Mouse (Mus musculus): ENCODE measurements around the gene C1qtnf1. TPM values are rescaled to one million over a fixed set of nuclear protein-coding genes. Genes with fewer than 3 reads are reported as not detected.
A peak's percentile ranks its signal among the peaks of the same experiment; 100 is the strongest.

Gene C1qtnf1
- polyA plus RNA-seq, 1 experiment = 3.4 TPM

DNA sequence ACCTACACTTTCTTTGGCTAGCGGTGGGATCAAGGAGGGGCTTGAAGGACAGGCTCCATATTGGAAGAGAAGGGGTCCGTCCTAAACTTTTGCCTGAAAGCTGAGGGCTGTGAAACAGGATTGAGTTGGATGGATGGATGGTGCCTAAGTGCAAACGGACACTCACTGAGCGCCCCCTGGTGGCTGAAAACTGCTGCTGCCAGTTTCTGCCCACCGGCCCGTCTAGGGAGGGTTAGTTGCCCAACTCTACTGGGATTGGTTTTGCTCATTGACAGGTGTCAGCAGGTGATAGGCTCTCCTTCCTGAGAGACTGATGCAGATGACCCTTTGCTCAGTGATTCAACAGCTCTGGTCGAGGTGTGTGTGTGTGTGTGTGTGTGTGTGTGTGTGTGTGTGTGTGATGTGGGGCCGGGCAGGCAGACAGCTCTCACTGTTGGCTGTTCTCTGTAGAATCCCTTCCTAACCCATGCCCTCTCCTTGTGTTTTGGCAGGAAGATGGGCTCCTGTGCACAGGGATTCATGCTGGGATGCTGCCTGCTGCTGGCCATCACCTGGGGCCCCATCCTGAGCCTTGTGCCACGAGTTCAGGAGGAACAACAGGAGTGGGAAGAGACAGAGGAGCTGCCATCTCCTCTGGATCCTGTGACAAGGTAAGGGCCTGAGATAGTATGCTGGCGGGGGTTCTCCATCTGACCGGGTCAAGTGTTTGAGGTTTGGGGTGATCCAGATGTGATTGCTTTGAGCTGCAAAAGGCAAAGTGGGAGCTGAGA, 15.4 kb downstream of the C1qtnf1 start:
- no peak overlapping the region for H3K27ac ChIP-seq (ENCODE audit: insufficient read depth, low read length)
- peaks cover 1% of the 10 kb centered on the region; the same call in 1 of the 2 replicates for H3K4me1 ChIP-seq (ENCODE audit: control insufficient read depth, insufficient read depth, low read length)
- TF ChIP-seq CTCF (IDR thresholded peaks at IDR 0.05; ENCODE audit: extremely low read depth, insufficient read depth, low read length) (peak; percentile 77), POLR2A (IDR thresholded peaks at IDR 0.05; ENCODE audit: extremely low read depth, insufficient read depth, low read length) (no peak)
- H3K4me3 ChIP-seq (ENCODE audit: insufficient read depth, low read length) = no peak overlapping the region

- H3K4me3 ChIP-seq (ENCODE audit: insufficient read depth, low read length) = no peak overlapping the region
- no peak overlapping the region for H3K27ac ChIP-seq (ENCODE audit: insufficient read depth, low read length)
- no peaks in the 10 kb centered on the region for H3K4me1 ChIP-seq (ENCODE audit: control insufficient read depth, insufficient read depth, low read length)
- no peak for TF ChIP-seq POLR2A (IDR thresholded peaks at IDR 0.05; ENCODE audit: extremely low read depth, insufficient read depth, low read length)
- TF ChIP-seq CTCF (IDR thresholded peaks at IDR 0.05; ENCODE audit: extremely low read depth, insufficient read depth, low read length) = peak; percentile 98
Measured at GRCm38 (mm10) chr11:118445843-118446242, 17.8 kb downstream of the C1qtnf1 start.

DNA sequence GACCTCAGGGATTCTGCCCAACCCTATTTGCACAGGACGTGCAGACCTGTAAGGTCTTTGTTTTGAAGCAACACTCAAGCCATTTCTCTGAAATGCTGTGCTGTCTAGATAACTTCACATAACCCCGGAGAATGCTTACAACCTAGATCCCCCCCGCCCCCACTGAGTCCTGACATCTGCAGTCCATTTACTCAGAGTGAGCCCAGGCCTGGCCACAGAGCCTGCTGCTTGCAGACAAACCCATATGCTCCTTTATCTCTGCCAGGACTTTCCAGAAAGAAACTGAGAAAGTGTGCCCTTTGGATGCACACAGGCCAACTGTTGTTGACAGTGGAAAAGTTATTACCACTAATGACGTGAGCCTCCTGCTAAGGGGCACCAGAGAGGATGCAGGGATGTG, 19.3 kb downstream of the C1qtnf1 start:
- Histone ChIP-seq H3K27ac (ENCODE audit: insufficient read depth, low read length) (no peak overlapping the region), H3K4me3 (ENCODE audit: insufficient read depth, low read length) (no peak overlapping the region), H3K4me1 (ENCODE audit: control insufficient read depth, insufficient read depth, low read length) (no peaks in the 10 kb centered on the region)
- TF ChIP-seq POLR2A (IDR thresholded peaks at IDR 0.05; ENCODE audit: extremely low read depth, insufficient read depth, low read length) = no peak
- TF ChIP-seq CTCF (IDR thresholded peaks at IDR 0.05; ENCODE audit: extremely low read depth, insufficient read depth, low read length) = no peak

GRCm38 (mm10) chr11:118448385-118448784, 20.4 kb downstream of the C1qtnf1 start:
- Histone ChIP-seq H3K4me1 (ENCODE audit: control insufficient read depth, insufficient read depth, low read length) (no peaks in the 10 kb centered on the region), H3K27ac (ENCODE audit: insufficient read depth, low read length) (no peak overlapping the region), H3K4me3 (ENCODE audit: insufficient read depth, low read length) (no peak overlapping the region)
- TF ChIP-seq CTCF (IDR thresholded peaks at IDR 0.05; ENCODE audit: extremely low read depth, insufficient read depth, low read length) (no peak), POLR2A (IDR thresholded peaks at IDR 0.05; ENCODE audit: extremely low read depth, insufficient read depth, low read length) (no peak)

DNA sequence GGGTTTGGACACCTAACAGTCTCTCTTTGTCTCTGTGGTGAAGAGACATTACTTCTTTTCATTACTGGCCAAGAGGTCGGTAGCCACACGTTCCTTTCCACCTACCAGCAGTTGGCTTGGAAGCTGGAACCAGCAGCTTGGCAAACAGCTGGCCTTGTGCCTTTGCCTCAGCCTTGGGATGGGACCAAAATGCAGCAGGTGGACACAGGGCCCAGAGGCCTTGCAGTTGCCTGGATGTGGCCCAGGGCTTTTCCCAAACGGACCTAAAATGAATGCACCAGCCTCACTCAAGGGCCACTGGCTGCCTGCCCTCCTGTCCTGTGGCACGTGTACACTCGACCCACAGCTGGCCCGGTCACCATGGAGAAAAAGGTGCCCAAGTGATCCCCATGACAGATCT, 23.2 kb downstream of the C1qtnf1 start:
- Histone ChIP-seq H3K27ac (ENCODE audit: insufficient read depth, low read length) (no peak overlapping the region), H3K4me1 (ENCODE audit: control insufficient read depth, insufficient read depth, low read length) (0 out of 2 replicates have a peak, but pooled peaks cover 2% of the 10 kb centered on the region), H3K4me3 (ENCODE audit: insufficient read depth, low read length) (no peak overlapping the region)
- no peak for TF ChIP-seq POLR2A (IDR thresholded peaks at IDR 0.05; ENCODE audit: extremely low read depth, insufficient read depth, low read length)
- no peak for TF ChIP-seq CTCF (IDR thresholded peaks at IDR 0.05; ENCODE audit: extremely low read depth, insufficient read depth, low read length)

GRCm38 (mm10) chr11:118452955-118453354, 25.0 kb downstream of the C1qtnf1 start:
- no peak for TF ChIP-seq CTCF (IDR thresholded peaks at IDR 0.05; ENCODE audit: extremely low read depth, insufficient read depth, low read length)
- no peak for TF ChIP-seq POLR2A (IDR thresholded peaks at IDR 0.05; ENCODE audit: extremely low read depth, insufficient read depth, low read length)
- Histone ChIP-seq H3K4me1 (ENCODE audit: control insufficient read depth, insufficient read depth, low read length) (0 out of 2 replicates have a peak, but pooled peaks cover 4% of the 10 kb centered on the region), H3K4me3 (ENCODE audit: insufficient read depth, low read length) (no peak overlapping the region), H3K27ac (ENCODE audit: insufficient read depth, low read length) (no peak overlapping the region)

DNA sequence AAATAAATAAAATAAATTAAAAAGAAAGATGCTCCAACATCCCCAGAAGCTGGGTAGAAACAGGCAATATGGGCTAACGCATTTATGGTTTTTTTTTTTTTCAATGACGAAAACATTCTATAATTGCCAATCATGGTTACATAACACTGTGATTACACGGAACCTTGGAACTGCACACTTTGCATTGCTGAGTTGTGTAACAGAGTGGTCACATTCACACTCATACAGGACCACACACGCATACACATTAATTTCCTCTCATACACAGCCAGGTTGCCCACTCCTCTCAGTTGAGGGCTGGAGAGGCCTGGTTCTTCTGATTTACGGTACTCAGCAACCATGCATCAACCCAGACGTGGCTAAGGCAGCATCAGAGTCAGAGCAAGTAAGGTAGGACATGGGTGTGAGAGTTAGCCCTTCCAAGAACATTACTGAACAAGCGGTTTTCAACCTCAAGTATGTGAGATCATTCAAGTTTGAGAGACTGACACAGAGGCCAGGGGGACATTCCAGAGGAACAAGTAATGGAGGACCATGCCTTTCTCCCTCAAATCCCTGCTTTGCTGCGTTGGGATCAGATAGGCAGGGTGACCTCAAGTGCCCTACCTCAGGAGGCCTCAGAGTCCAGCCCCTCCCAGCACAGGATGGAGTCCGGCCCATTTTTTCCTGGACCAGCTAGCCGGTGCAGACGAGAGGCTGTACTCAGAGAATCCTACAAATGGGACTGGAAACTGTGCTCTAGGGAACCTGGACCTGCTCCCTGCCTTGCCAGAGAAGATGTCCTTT, 26.1 kb downstream of the C1qtnf1 start:
- TF ChIP-seq POLR2A (IDR thresholded peaks at IDR 0.05; ENCODE audit: extremely low read depth, insufficient read depth, low read length) = no peak
- no peak for TF ChIP-seq CTCF (IDR thresholded peaks at IDR 0.05; ENCODE audit: extremely low read depth, insufficient read depth, low read length)
- Histone ChIP-seq H3K4me3 (ENCODE audit: insufficient read depth, low read length) (no peak overlapping the region), H3K27ac (ENCODE audit: insufficient read depth, low read length) (no peak overlapping the region), H3K4me1 (ENCODE audit: control insufficient read depth, insufficient read depth, low read length) (0 out of 2 replicates have a peak, but pooled peaks cover 4% of the 10 kb centered on the region)

DNA sequence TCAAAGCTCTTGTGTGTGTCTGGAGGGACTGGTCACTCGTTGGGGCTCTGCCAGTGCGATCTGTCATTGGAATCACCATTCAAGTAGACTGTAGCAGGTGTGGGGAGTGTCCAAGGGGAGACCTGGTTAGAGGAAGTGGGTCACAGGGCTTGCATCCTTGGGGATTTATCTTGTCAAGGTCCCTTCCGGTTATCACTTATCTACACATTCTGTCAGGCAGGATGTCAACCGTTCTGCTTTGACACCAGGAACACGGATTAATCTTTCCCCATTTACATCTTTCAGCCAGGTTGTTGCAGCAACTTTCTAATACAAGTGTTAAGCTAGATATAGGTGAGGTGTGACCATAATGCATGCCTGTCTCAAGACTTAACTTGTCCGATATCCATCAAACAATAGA, 27.8 kb downstream of the C1qtnf1 start:
- no peak for TF ChIP-seq POLR2A (IDR thresholded peaks at IDR 0.05; ENCODE audit: extremely low read depth, insufficient read depth, low read length)
- no peak for TF ChIP-seq CTCF (IDR thresholded peaks at IDR 0.05; ENCODE audit: extremely low read depth, insufficient read depth, low read length)
- 0 out of 2 replicates have a peak, but pooled peaks cover 4% of the 10 kb centered on the region for H3K4me1 ChIP-seq (ENCODE audit: control insufficient read depth, insufficient read depth, low read length)
- H3K27ac ChIP-seq (ENCODE audit: insufficient read depth, low read length) = no peak overlapping the region
- H3K4me3 ChIP-seq (ENCODE audit: insufficient read depth, low read length) = no peak overlapping the region

GRCm38 (mm10) chr11:118456937-118457336, 28.9 kb downstream of the C1qtnf1 start:
- no peak overlapping the region for H3K4me3 ChIP-seq (ENCODE audit: insufficient read depth, low read length)
- H3K4me1 ChIP-seq (ENCODE audit: control insufficient read depth, insufficient read depth, low read length) = 0 out of 2 replicates have a peak, but pooled peaks cover 4% of the 10 kb centered on the region
- H3K27ac ChIP-seq (ENCODE audit: insufficient read depth, low read length) = no peak overlapping the region
- TF ChIP-seq POLR2A (IDR thresholded peaks at IDR 0.05; ENCODE audit: extremely low read depth, insufficient read depth, low read length) (no peak), CTCF (IDR thresholded peaks at IDR 0.05; ENCODE audit: extremely low read depth, insufficient read depth, low read length) (no peak)
